Mouse (Mus musculus) heart, adult 11 months (tissue): ENCODE measurements around the gene Uqcc1.

ENCODE experiments used
- DNase-seq: peaks from one replicate; pipeline ENCODE4 v3.0.0; 2022

The Uqcc1 gene

GRCm38 (mm10) chr2:155929531-155930442 lies at the start of gene Uqcc1:
Gene Uqcc1, minus strand, starts transcription at chr2:155930310.
- peak; percentile 99 for DNase-seq

GRCm38 (mm10) chr2:155979328-155979991 lies 49.4 kb upstream of the Uqcc1 start:
- peak; percentile 98 for DNase-seq

GRCm38 (mm10) chr2:155974087-155974731 lies 44.1 kb upstream of the Uqcc1 start:
- DNase-seq = peak; percentile 83

- no peak for DNase-seq
Observed at GRCm38 (mm10) chr2:155973348-155973747, 43.2 kb upstream of the Uqcc1 start.

GRCm38 (mm10) chr2:155962991-155963390 lies 32.9 kb upstream of the Uqcc1 start:
- no peak for DNase-seq

- DNase-seq = no peak
Observed at GRCm38 (mm10) chr2:155961862-155962261, 31.8 kb upstream of the Uqcc1 start.

- DNase-seq = no peak
Observed at GRCm38 (mm10) chr2:155959981-155960380, 29.9 kb upstream of the Uqcc1 start.

GRCm38 (mm10) chr2:155956134-155957059 lies 26.3 kb upstream of the Uqcc1 start, which contains the start of gene Cep250:
Gene Cep250, plus strand, starts transcription at chr2:155956458.
- DNase-seq = peak; percentile 99

GRCm38 (mm10) chr2:155952006-155952405 lies 21.9 kb upstream of the Uqcc1 start:
- DNase-seq = peak; percentile 91

- DNase-seq = peak; percentile 92
Observed at GRCm38 (mm10) chr2:155949362-155949761, 19.3 kb upstream of the Uqcc1 start.

- DNase-seq = no peak
Observed at GRCm38 (mm10) chr2:155947390-155948002, 17.4 kb upstream of the Uqcc1 start.

GRCm38 (mm10) chr2:155946499-155946898 lies 16.4 kb upstream of the Uqcc1 start:
- no peak for DNase-seq

- DNase-seq = peak; percentile 89
Observed at GRCm38 (mm10) chr2:155946069-155946468, 16.0 kb upstream of the Uqcc1 start.

GRCm38 (mm10) chr2:155945580-155945979 lies 15.5 kb upstream of the Uqcc1 start:
- DNase-seq = no peak

GRCm38 (mm10) chr2:155945124-155945523 lies 15.0 kb upstream of the Uqcc1 start, which contains the start of gene Gdf5:
Gene Gdf5, minus strand, starts transcription at chr2:155945367.
- no peak for DNase-seq

- DNase-seq = peak; percentile 82
Observed at GRCm38 (mm10) chr2:155944685-155945084, 14.6 kb upstream of the Uqcc1 start.

- no peak for DNase-seq
Observed at GRCm38 (mm10) chr2:155943463-155943862, 13.4 kb upstream of the Uqcc1 start.

- peak; percentile 94 for DNase-seq
Observed at GRCm38 (mm10) chr2:155941697-155942442, 11.8 kb upstream of the Uqcc1 start.

- DNase-seq = peak; percentile 46
Observed at GRCm38 (mm10) chr2:155940681-155941080, 10.6 kb upstream of the Uqcc1 start, which contains the start of gene Gm15557. Gene Gm15557, plus strand, starts transcription at chr2:155940728.

GRCm38 (mm10) chr2:155939897-155940529 lies 9.9 kb upstream of the Uqcc1 start:
- DNase-seq = peak; percentile 76
